Mouse (Mus musculus) midbrain, embryonic 14.5 days (tissue): ENCODE results near the gene Pskh1. TPM values are rescaled to one million over a fixed set of nuclear protein-coding genes. Genes with fewer than 3 reads are reported as not detected.
A peak's percentile ranks its signal among the peaks of the same experiment; 100 is the strongest.

Source experiments
- ATAC-seq: fragments of 200-750 bp; cut with Nextera tagmentation; 2 replicates; pipeline ENCODE4 v1.8.0; 2017; ENCODE audit warnings: moderate number of reproducible peaks, moderate library complexity; ENCODE audit not compliant: low FRiP score, low TSS enrichment
- DNase-seq: peaks from one replicate; pipeline ENCODE4 v3.0.0-alpha.2; 2015
- H3K27ac ChIP-seq: fragments of 300-500 bp; sonication (generic); replicated peaks from 2 replicates; pipeline ENCODE4 v1.5.1; 2014; ENCODE audit warnings: mild to moderate bottlenecking, low read depth, low read length, moderate library complexity
- H3K27me3 ChIP-seq: fragments of 300-500 bp; sonication (generic); 2 replicates; pipeline ENCODE4 v1.6.1; 2014; ENCODE audit warnings: low read length, control low read depth, mixed read lengths; ENCODE audit not compliant: control insufficient read depth, insufficient read depth
- H3K36me3 ChIP-seq: fragments of 300-500 bp; sonication (generic); 2 replicates; pipeline ENCODE4 v1.6.1; 2014; ENCODE audit warnings: low read length, control low read depth; ENCODE audit not compliant: control insufficient read depth, insufficient read depth
- H3K4me1 ChIP-seq: fragments of 300-500 bp; sonication (generic); 2 replicates; pipeline ENCODE4 v1.6.1; 2014; ENCODE audit warnings: mild to moderate bottlenecking, antibody characterized with exemption, low read length, control low read depth; ENCODE audit not compliant: control insufficient read depth, insufficient read depth
- H3K4me2 ChIP-seq: fragments of 300-500 bp; sonication (generic); 2 replicates; pipeline ENCODE4 v1.6.1; 2014; ENCODE audit warnings: mild to moderate bottlenecking, low read length, moderate library complexity
- H3K4me3 ChIP-seq: fragments of 300-500 bp; sonication (generic); replicated peaks from 2 replicates; pipeline ENCODE4 v1.5.1; 2014; ENCODE audit warnings: low read depth, low read length
- H3K9ac ChIP-seq: fragments of 300-500 bp; sonication (generic); replicated peaks from 2 replicates; pipeline ENCODE4 v1.6.1; 2014; ENCODE audit warnings: mild to moderate bottlenecking, low read length, moderate library complexity
- H3K9me3 ChIP-seq: fragments of 300-500 bp; sonication (generic); 2 replicates; pipeline ENCODE4 v1.6.1; 2016; ENCODE audit warnings: low read length, control low read depth, mixed read lengths; ENCODE audit not compliant: control insufficient read depth
- WGBS: fragments of 180-500 bp; shearing (Covaris S2); extraction: QIAGEN DNeasy Blood & Tissue Kit; methylation state at CpG from one replicate; pipeline ENCODE4 v1.1.7; 2014; 5-methylcytosine and 5-hydroxymethylcytosine counted together
- polyA plus RNA-seq: library from polyadenylated mRNA; unstranded; fragments of >200 nt; fragmentation: Nextera tagmentation; extraction: Ambion mirVana; gene quantifications from 2 replicates; pipeline ENCODE4 v1.2.1, GENCODE M21; 2014

Gene Pskh1
- polyA plus RNA-seq, 1 experiment from 2014 or later: 10.7 TPM

DNA sequence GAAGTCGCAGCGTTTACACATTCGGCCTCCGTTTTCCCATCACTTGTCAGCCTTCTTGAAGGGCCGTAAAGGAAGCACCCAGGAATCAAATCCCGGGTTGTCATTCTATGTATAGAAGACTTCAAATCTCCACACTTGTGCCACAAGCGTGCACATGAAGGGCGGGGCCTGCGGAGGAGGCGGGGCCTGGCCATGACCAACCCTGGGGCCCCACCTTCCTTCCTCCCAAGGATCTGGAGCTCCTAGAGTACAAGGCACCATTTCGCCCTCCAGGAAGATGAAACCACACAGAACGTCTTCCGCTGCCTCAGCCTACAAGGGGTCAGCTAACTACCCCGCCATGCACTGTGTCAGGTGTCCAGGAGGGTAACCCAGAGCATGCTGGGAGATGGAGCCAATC, 60.9 kb downstream of the Pskh1 start:
- Histone ChIP-seq H3K9me3 (no peaks in the 10 kb centered on the region), H3K4me1 (0 out of 2 replicates have a peak, but pooled peaks cover 5% of the 10 kb centered on the region), H3K9ac (no peak overlapping the region), H3K4me3 (no peak overlapping the region), H3K4me2 (no peak overlapping the region), H3K27me3 (peaks cover 15% of the 10 kb centered on the region), H3K36me3 (no peaks in the 10 kb centered on the region), H3K27ac (no peak overlapping the region)
- WGBS: 75% methylated on average over 14 of the region's 14 CpGs
- ATAC-seq: no peak
- no peak for DNase-seq

- Histone ChIP-seq H3K4me2 (no peak overlapping the region), H3K4me3 (no peak overlapping the region), H3K36me3 (no peaks in the 10 kb centered on the region), H3K4me1 (0 out of 2 replicates have a peak, but pooled peaks cover 5% of the 10 kb centered on the region), H3K9ac (no peak overlapping the region), H3K27me3 (peaks cover 19% of the 10 kb centered on the region), H3K27ac (no peak overlapping the region), H3K9me3 (no peaks in the 10 kb centered on the region)
- ATAC-seq: no peak
- 88% methylated on average over 10 of the region's 10 CpGs for WGBS
- DNase-seq: no peak
Observed at GRCm38 (mm10) chr8:105961536-105961935, 61.3 kb downstream of the Pskh1 start.

GRCm38 (mm10) chr8:105964506-105965265, 64.4 kb downstream of the Pskh1 start:
- no peak for ATAC-seq

GRCm38 (mm10) chr8:105965266-105965904, 65.1 kb downstream of the Pskh1 start:
- Histone ChIP-seq H3K9me3 (no peaks in the 10 kb centered on the region), H3K27ac (no peak overlapping the region), H3K27me3 (peaks cover 27% of the 10 kb centered on the region), H3K4me3 (peak overlapping the region; percentile 37), H3K9ac (peak overlapping the region; percentile 26; the same call in 1 of the 2 replicates), H3K4me2 (peak overlapping the region; percentile 54), H3K36me3 (no peaks in the 10 kb centered on the region), H3K4me1 (0 out of 2 replicates have a peak, but pooled peaks cover 5% of the 10 kb centered on the region)
- ATAC-seq: peak; percentile 50; the same call in 1 of the 2 replicates
- peak; percentile 17 for DNase-seq
- WGBS: 3% methylated on average over 38 of the region's 40 CpGs

More at GRCm38 (mm10) chr8:105964506-105965265, 64.4 kb downstream of the Pskh1 start:
- Histone ChIP-seq H3K36me3 (no peaks in the 10 kb centered on the region), H3K27me3 (peaks cover 27% of the 10 kb centered on the region), H3K4me2 (peak overlapping the region; percentile 54), H3K4me1 (0 out of 2 replicates have a peak, but pooled peaks cover 5% of the 10 kb centered on the region), H3K9ac (no peak overlapping the region), H3K27ac (no peak overlapping the region), H3K9me3 (no peaks in the 10 kb centered on the region), H3K4me3 (peak overlapping the region; percentile 37)
- DNase-seq: no peak
- 78% methylated on average over 12 of the region's 12 CpGs for WGBS

DNA sequence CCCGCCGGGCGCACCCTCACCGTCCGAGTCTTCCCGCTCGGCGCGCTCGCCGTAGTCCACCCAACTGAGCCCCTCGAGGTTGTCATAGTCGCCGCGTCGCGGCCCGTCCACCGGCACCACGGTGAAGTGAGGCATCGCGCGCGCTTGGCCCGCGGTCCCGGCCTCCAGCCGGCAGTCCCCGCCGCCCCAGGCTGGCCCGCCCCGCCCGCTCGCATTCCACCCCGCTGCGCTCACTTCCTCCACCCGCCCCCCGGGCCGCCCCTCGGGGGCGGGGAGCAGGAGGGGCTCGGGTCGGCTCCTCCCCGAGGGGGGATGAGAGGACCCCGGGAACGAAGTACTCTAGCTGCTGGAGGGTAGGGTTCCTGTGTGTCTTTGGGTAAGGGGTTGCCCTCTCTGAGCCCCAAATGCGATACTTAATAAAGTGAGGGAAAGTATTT, 65.7 kb downstream of the Pskh1 start, which contains the start of gene Slc12a4:
Slc12a4 (minus strand) TSS at position 193 of the 437 bp plus-strand sequence.
- Histone ChIP-seq H3K9ac (peak within 1 kb of the TSS; percentile 26), H3K4me2 (peak within 1 kb of the TSS; percentile 54), H3K4me1 (0 out of 2 replicates have a peak, but pooled peaks cover 5% of the 10 kb centered on the region), H3K4me3 (peak within 1 kb of the TSS; percentile 37), H3K27me3 (peaks cover 27% of the 10 kb centered on the region), H3K27ac (no peak within 1 kb of the TSS), H3K9me3 (no peaks in the 10 kb centered on the region), H3K36me3 (no peaks in the 10 kb centered on the region)
- DNase-seq (peak; percentile 69), ATAC-seq (peak; percentile 55)
- WGBS: 1% methylated on average over 47 of the region's 47 CpGs

DNA sequence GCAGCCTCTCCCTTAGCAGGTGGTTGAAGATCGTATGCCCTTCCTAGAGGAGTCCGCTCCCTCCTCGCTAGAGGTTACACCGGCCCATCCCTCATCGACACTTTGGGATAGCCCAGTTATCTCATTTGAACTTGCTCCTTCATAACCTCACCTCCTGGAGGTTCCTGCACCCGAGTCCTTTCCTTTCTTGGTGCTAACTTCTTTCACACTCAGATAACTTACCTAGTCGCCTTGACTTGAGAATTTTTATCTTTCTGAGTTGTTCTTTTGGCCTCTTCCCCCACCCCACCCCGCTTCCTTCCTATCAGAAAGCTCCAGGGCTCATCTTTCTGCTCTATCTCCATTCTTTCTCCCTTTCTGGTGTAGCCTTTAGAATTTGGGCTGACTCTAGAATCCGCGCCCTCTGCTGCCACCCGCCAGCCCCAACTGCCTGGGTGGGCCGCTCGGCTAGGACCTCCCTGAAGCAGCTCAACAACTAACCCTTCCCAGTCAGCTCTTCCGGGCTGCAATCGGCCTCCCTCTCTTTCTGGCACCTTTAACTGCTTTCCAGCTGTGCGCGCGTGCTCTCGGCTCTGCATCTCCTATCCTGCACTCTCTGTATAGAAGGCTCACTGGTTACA, 66.6 kb downstream of the Pskh1 start:
- WGBS: 10% methylated on average over 19 of the region's 19 CpGs
- DNase-seq (peak; percentile 12), ATAC-seq (no peak)
- H3K27ac ChIP-seq: no peak overlapping the region
- no peaks in the 10 kb centered on the region for H3K36me3 ChIP-seq
- H3K4me2 ChIP-seq: peak overlapping the region; percentile 54; the same call in 1 of the 2 replicates
- H3K4me3 ChIP-seq: no peak overlapping the region
- no peak overlapping the region for H3K9ac ChIP-seq
- H3K4me1 ChIP-seq: 0 out of 2 replicates have a peak, but pooled peaks cover 5% of the 10 kb centered on the region
- H3K9me3 ChIP-seq: no peaks in the 10 kb centered on the region
- peaks cover 27% of the 10 kb centered on the region for H3K27me3 ChIP-seq

DNA sequence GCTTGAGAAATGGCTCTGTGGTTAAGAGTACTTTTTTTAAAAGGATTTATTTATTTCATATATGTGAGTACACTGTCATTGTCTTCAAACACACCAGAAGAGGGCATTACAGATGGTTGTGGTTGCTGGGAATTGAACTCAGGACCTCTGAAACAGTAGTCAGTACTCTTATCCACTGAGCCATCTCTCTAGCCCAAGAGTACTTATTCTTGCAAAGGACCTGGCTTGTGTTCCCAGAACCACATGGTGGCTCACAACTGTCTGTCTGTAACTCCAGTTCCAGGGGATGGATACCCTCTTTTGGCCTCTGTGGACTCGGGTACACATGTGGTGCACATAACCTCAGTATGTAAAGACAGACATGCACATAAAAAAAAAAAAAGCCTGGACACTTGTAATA, 69.1 kb downstream of the Pskh1 start:
- WGBS: 54% methylated on average over 1 of the region's 1 CpGs
- Histone ChIP-seq H3K9me3 (no peaks in the 10 kb centered on the region), H3K4me1 (0 out of 2 replicates have a peak, but pooled peaks cover 5% of the 10 kb centered on the region), H3K27me3 (peaks cover 27% of the 10 kb centered on the region), H3K4me3 (no peak overlapping the region), H3K4me2 (no peak overlapping the region), H3K36me3 (no peaks in the 10 kb centered on the region), H3K27ac (no peak overlapping the region), H3K9ac (no peak overlapping the region)
- DNase-seq: no peak
- ATAC-seq: no peak

- no peaks in the 10 kb centered on the region for H3K4me1 ChIP-seq
- ATAC-seq: no peak
Observed at GRCm38 (mm10) chr8:105971019-105971720, 70.9 kb downstream of the Pskh1 start.

More at GRCm38 (mm10) chr8:105971019-105971720, 70.9 kb downstream of the Pskh1 start:
- Histone ChIP-seq H3K9ac (no peak overlapping the region), H3K4me2 (no peak overlapping the region), H3K27ac (no peak overlapping the region), H3K27me3 (peaks cover 12% of the 10 kb centered on the region; the same call in 1 of the 2 replicates), H3K9me3 (no peaks in the 10 kb centered on the region), H3K4me3 (no peak overlapping the region), H3K36me3 (no peaks in the 10 kb centered on the region)
- no peak for DNase-seq
- WGBS: 73% methylated on average over 8 of the region's 8 CpGs
